Mouse (Mus musculus): Measurements from ENCODE around the gene Nrip3. TPM values are rescaled to one million over a fixed set of nuclear protein-coding genes. Genes with fewer than 3 reads are reported as not detected.

The Nrip3 gene
- polyA plus RNA-seq, 1 experiment from 2014 or later, result 1.2 TPM

Other genes starting within 250 kb of the Nrip3 start
- gene St5, start 78.4 kb downstream of the Nrip3 start, polyA plus RNA-seq (2015; fragmentation: Nextera tagmentation; extraction: Ambion mirVana), result 64.0 and 68.3 TPM in 2 replicates
- 42.5 and 42.7 TPM in 2 replicates for gene Akip1, start 78.3 kb downstream of the Nrip3 start, polyA plus RNA-seq (2015; fragmentation: Nextera tagmentation; extraction: Ambion mirVana)
- 0.23 and 0.45 TPM in 2 replicates for gene BC051019, start 58.2 kb downstream of the Nrip3 start, polyA plus RNA-seq (2015; fragmentation: Nextera tagmentation; extraction: Ambion mirVana)
- 0.21 TPM in 1 of 2 replicates, not detected in the other for gene Ascl3, start 50.3 kb downstream of the Nrip3 start, polyA plus RNA-seq (2015; fragmentation: Nextera tagmentation; extraction: Ambion mirVana)
- gene Tmem9b, start 29.1 kb downstream of the Nrip3 start, polyA plus RNA-seq (2015; fragmentation: Nextera tagmentation; extraction: Ambion mirVana), result 78.6 and 84.0 TPM in 2 replicates
- 1.8 and 1.9 TPM in 2 replicates for gene Scube2, start 83.7 kb upstream of the Nrip3 start, polyA plus RNA-seq (2015; fragmentation: Nextera tagmentation; extraction: Ambion mirVana)
- gene Dennd5a, start 178.4 kb upstream of the Nrip3 start, polyA plus RNA-seq (2015; fragmentation: Nextera tagmentation; extraction: Ambion mirVana), result 24.7 and 27.3 TPM in 2 replicates
- 67.5 and 73.8 TPM in 2 replicates for gene Tmem41b, start 204.9 kb upstream of the Nrip3 start, polyA plus RNA-seq (2015; fragmentation: Nextera tagmentation; extraction: Ambion mirVana)
- 49.4 and 49.5 TPM in 2 replicates for gene Ipo7, start 236.2 kb upstream of the Nrip3 start, polyA plus RNA-seq (2015; fragmentation: Nextera tagmentation; extraction: Ambion mirVana)